8 mouse cellular contexts compared by ENCODE assay signal in the genomic region with DNA sequence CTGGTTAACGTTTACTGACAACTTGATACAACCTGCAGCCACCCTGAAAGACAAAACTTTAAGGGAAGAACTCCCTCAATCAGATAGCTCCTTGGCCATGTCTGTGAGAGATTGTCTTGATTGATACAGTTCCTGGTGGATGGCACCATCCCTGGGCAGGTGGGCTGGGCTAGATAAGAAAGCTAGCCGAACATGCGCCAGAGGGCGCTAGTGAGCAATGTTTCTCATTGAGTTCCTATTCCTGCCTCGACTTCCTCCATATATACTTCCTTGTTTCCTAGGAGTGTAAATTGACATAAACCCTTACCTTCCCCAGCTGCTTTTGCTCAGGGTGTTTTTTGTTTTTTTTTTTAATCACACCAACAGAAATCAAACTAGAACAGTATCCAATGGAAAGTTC. TPM values are rescaled to one million over a fixed set of nuclear protein-coding genes. Genes with fewer than 3 reads are reported as not detected.
DNase-seq lines count a peak whose midpoint lies in the region; ATAC-seq and TF ChIP-seq lines count a peak whose summit lies in the region.

No protein-coding gene starts in this region.

- TF ChIP-seq POLR2A in spleen, adult 2 months (IDR thresholded peaks at IDR 0.05; ENCODE audit: low read depth, low read length), result no peak

- H3K9me3 ChIP-seq in heart, embryonic 10.5 days, result no peaks in the 10 kb centered on the region
- no peaks in the 10 kb centered on the region for H3K9me3 ChIP-seq in heart, embryonic 11.5 days (replicated peaks; ENCODE audit: control insufficient read depth, low read length)
- no peaks in the 10 kb centered on the region for H3K9me3 ChIP-seq in liver, embryonic 13.5 days (replicated peaks)
- no peaks in the 10 kb centered on the region for H3K9me3 ChIP-seq in midbrain, embryonic 13.5 days

- H3K4me1 ChIP-seq in heart, embryonic 10.5 days, result peaks cover 5% of the 10 kb centered on the region; the same call in 1 of the 2 replicates
- H3K4me1 ChIP-seq in heart, embryonic 11.5 days (ENCODE audit: control insufficient read depth, insufficient read depth, low read length), result no peaks in the 10 kb centered on the region
- no peaks in the 10 kb centered on the region for H3K4me1 ChIP-seq in liver, embryonic 13.5 days (replicated peaks)
- peaks cover 4% of the 10 kb centered on the region; the same call in 1 of the 2 replicates for H3K4me1 ChIP-seq in spleen, adult 2 months (ENCODE audit: control insufficient read depth, insufficient read depth, insufficient read length)
- peaks cover 4% of the 10 kb centered on the region; the same call in 1 of the 2 replicates for H3K4me1 ChIP-seq in midbrain, embryonic 13.5 days (replicated peaks)

- H3K27ac ChIP-seq in heart, embryonic 10.5 days, result no peak overlapping the region
- H3K27ac ChIP-seq in heart, embryonic 11.5 days (ENCODE audit: low read depth, low read length), result no peak overlapping the region
- H3K27ac ChIP-seq in liver, embryonic 13.5 days, result no peak overlapping the region
- no peak overlapping the region for H3K27ac ChIP-seq in spleen, adult 2 months (ENCODE audit: insufficient read depth, low read length)
- no peak overlapping the region for H3K27ac ChIP-seq in midbrain, embryonic 13.5 days

- no peak overlapping the region for H3K9ac ChIP-seq in heart, embryonic 11.5 days (ENCODE audit: low read depth, low read length)
- no peak overlapping the region for H3K9ac ChIP-seq in liver, embryonic 13.5 days
- H3K9ac ChIP-seq in midbrain, embryonic 13.5 days (replicated peaks), result no peak overlapping the region

- 35% methylated on average over 5 of the region's 5 CpGs for WGBS in heart, embryonic 10.5 days
- WGBS in heart, embryonic 11.5 days (ENCODE audit: insufficient replicate concordance), result 28% methylated on average over 5 of the region's 5 CpGs
- 23% methylated on average over 5 of the region's 5 CpGs for WGBS in liver, embryonic 13.5 days (ENCODE audit: insufficient replicate concordance)
- 39% methylated on average over 5 of the region's 5 CpGs for WGBS in spleen, adult 2 months
- WGBS in midbrain, embryonic 13.5 days, result 41% methylated on average over 5 of the region's 5 CpGs

- peak; percentile 37; the same call in 1 of the 2 replicates for TF ChIP-seq CTCF in spleen, adult 2 months (IDR thresholded peaks at IDR 0.05; ENCODE audit: extremely low read depth, insufficient read depth, insufficient read length, insufficient replicate concordance)

- H3K4me2 ChIP-seq in heart, embryonic 11.5 days, result no peak overlapping the region
- no peak overlapping the region for H3K4me2 ChIP-seq in liver, embryonic 13.5 days
- no peak overlapping the region for H3K4me2 ChIP-seq in midbrain, embryonic 13.5 days (replicated peaks)

- H3K27me3 ChIP-seq in heart, embryonic 10.5 days (ENCODE audit: insufficient read depth, poor library complexity, severe bottlenecking), result no peaks in the 10 kb centered on the region
- no peaks in the 10 kb centered on the region for H3K27me3 ChIP-seq in heart, embryonic 11.5 days (ENCODE audit: control insufficient read depth, insufficient read depth, low read length)
- no peaks in the 10 kb centered on the region for H3K27me3 ChIP-seq in liver, embryonic 13.5 days
- H3K27me3 ChIP-seq in spleen, adult 2 months (ENCODE audit: control insufficient read depth, insufficient read depth, low read length), result no peaks in the 10 kb centered on the region
- peaks cover 10% of the 10 kb centered on the region for H3K27me3 ChIP-seq in midbrain, embryonic 13.5 days

- no peaks in the 10 kb centered on the region for H3K36me3 ChIP-seq in heart, embryonic 10.5 days
- H3K36me3 ChIP-seq in heart, embryonic 11.5 days (ENCODE audit: control insufficient read depth, insufficient read depth, low read length), result no peaks in the 10 kb centered on the region
- H3K36me3 ChIP-seq in liver, embryonic 13.5 days, result no peaks in the 10 kb centered on the region
- no peaks in the 10 kb centered on the region for H3K36me3 ChIP-seq in spleen, adult 2 months (ENCODE audit: control insufficient read depth, insufficient read depth, low read length)
- no peaks in the 10 kb centered on the region for H3K36me3 ChIP-seq in midbrain, embryonic 13.5 days

- DNase-seq in heart, embryonic 10.5 days (ENCODE audit: low spot score), result peak; percentile 73
- peak; percentile 77 for DNase-seq in CD4-positive helper T cell, adult 2 months (ENCODE audit: low read depth, low spot score)
- peak; percentile 86 for DNase-seq in ZHBTc4 (ENCODE audit: low read depth, low spot score)
- DNase-seq in gastrocnemius, adult 18-20 months (ENCODE audit: low spot score), result peak; percentile 34
- DNase-seq in liver, embryonic 13.5 days, result peak; percentile 31
- peak; percentile 33 to 61 for DNase-seq in spleen, adult 2 months (ENCODE audit: low read depth in 1 of 2, low spot score in 2 of 2)

- ATAC-seq in heart, embryonic 11.5 days (replicated peaks; ENCODE audit: insufficient number of reproducible peaks, low FRiP score, low TSS enrichment), result no peak
- no peak for ATAC-seq in liver, embryonic 13.5 days (ENCODE audit: low read depth)
- ATAC-seq in midbrain, embryonic 13.5 days, result no peak

- no peak overlapping the region for H3K4me3 ChIP-seq in heart, embryonic 10.5 days
- no peak overlapping the region for H3K4me3 ChIP-seq in heart, embryonic 11.5 days (ENCODE audit: low read depth, low read length)
- H3K4me3 ChIP-seq in liver, embryonic 13.5 days (replicated peaks), result no peak overlapping the region
- H3K4me3 ChIP-seq in spleen, adult 2 months (ENCODE audit: extremely low read depth, insufficient read depth, insufficient read length), result no peak overlapping the region
- H3K4me3 ChIP-seq in midbrain, embryonic 13.5 days (replicated peaks), result no peak overlapping the region

RNA-seq across cellular contexts. Expression of gene Lclat1, which starts 11.3 kb away (rescaled TPM):
- 24.4 and 37.9 TPM in 2 replicates for polyA plus RNA-seq in heart, embryonic 10.5 days (2016; fragmentation: Nextera tagmentation; extraction: Ambion mirVana)
- 38.3 and 51.0 TPM in 2 replicates for polyA plus RNA-seq in heart, embryonic 11.5 days (2014; fragmentation: Nextera tagmentation; extraction: Ambion mirVana)
- 10 to 100 TPM; 16.6 to 21.4 TPM for total RNA-seq in gastrocnemius, adult 18-20 months (2021)
- 1.7 and 3.7 TPM in 2 replicates for polyA plus RNA-seq in liver, embryonic 13.5 days (2015; fragmentation: Nextera tagmentation; extraction: Ambion mirVana)
- polyA plus RNA-seq in spleen, adult 2 months (2012; rRNA removed), result 3.0 and 6.8 TPM in 2 replicates
- 7.1 and 7.9 TPM in 2 replicates for polyA plus RNA-seq in midbrain, embryonic 13.5 days (2015; fragmentation: Nextera tagmentation; extraction: Ambion mirVana)

Comparison
In these comparisons a context has a peak if more than half of its experiments do, and no peak if none do; other contexts are left out.
1. DNase-seq: peak in every context shown above with its lines; median percentile 86 in ZHBTc4; 77 in CD4-positive helper T cell, adult 2 months; 73 in heart, embryonic 10.5 days; 47 in spleen, adult 2 months; 34 in gastrocnemius, adult 18-20 months; 31 in liver, embryonic 13.5 days.